Mouse (Mus musculus): Measurements from ENCODE around the gene Shank3.
A peak's percentile ranks its signal among the peaks of the same experiment; 100 is the strongest.

Shank3 gene

DNA sequence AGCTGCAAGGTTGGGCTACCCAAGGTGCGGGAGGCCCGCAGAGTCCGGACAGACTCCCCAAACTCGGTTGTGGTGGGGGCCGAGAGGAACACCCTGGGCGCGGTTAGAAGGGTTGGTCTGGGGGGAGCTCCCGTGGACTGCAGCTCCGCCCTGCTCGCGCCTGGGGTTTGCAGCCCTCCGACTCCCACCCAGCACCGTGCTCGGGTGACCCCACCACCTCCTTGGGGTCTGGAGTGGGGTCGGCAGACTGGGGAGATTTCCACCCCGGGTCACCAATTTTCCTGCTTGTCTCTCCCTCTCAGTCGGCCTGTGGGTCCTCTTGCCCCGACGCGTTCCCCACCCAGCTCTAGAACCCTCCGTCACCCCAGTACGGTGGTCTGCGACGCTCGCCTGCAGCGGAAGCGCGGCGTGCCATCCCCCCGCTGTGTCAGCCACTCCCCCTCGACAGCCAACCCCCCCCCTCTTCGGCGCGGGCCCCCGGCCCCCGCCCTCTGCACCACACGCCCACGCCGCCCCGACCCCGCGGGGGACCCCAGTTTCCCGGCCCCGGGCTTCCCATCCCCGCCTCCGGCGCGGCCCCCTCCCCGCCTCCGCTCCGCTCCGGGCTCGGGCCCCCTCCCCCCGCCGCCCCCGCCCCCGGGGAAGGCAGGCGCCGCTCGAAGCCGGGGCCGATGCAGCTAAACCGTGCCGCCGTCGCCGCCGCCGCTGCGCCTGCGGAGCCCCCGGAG is at the start of gene Shank3:
Shank3 (plus strand) TSS at position 663 of the 728 bp plus-strand sequence.
- DNase-seq (ENCODE audit: low spot score in 2 of 2): no peak

DNA sequence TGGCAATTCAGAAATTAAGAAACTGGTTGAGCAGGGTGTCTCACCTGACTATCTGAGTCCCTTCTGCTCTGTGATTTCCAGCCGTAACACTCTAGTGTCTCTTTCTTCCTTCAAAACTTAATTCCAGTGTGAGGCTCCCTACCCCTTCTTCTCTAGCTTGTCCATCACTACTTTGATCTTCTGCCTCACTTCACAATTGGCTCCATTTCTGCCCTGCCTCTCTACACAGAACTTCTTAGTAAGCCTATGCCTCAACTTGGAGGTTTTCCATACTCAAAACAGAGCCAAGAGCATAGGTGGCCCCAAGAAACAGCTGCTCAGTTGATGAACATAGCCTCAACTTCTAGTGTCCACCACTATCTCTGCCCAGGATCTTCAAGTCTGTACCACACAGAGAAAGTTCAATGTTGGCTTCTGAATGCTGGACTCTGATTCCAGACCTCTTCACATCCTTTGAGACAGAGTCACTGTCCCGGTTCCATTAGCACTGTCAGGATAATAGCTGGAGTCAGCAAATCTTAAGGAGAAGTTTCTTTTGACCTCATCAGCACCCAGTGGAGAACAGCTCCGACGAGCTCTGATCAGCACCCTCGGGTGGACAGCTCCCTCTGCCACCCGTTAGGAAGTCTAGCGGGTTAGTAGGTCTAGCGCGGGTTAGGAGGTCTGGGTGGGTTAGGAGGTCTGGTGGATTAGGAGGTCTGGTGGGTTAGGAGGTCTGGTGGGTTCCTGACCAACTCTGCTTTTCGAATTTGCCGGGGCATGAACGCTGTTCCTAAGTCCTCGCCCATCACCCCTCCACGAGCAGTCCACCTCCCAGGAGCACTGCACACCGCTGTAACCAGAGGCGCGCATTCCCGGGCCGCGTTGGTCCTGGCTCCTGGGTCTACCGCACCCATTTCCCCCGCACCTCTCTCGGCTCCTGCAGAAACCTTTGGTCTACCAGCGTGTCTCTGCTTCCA is 46.2 kb upstream of the Shank3 start:
- no peak for DNase-seq (ENCODE audit: low spot score in 2 of 2)

DNA sequence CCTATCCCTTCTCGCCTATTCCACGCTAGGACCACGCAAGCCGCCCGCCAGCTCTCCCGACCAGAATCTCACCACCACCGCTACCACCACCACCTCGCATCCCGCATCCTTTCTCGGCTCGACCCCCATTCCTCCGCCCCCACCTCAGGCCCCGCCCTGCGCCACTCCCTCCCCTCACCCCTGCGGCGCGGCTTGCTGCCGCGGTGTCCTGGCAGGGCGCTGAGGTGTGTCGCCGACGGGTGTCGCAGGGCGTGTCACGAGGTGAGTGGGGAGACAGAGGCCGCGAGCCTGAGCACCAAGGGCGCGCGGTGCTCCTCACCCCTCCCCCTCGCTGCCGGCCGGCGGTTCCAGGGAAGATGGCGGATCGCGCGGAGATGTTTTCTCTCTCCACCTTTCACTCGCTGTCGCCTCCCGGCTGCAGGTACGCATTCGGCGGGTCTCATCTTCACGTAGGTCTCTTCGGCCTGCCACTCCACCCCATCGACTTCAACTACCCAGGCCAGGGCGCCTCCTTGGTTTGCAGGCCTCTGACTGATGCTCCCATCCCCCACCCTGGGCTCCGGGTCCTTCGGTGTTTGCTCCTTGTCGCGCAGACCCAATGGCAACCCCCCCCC is 45.5 kb upstream of the Shank3 start, which contains the start of gene Mapk8ip2:
Mapk8ip2 (plus strand) TSS at position 49 of the 614 bp plus-strand sequence.
- peak; percentile 43 to 48 for DNase-seq (ENCODE audit: low spot score in 2 of 2)

DNA sequence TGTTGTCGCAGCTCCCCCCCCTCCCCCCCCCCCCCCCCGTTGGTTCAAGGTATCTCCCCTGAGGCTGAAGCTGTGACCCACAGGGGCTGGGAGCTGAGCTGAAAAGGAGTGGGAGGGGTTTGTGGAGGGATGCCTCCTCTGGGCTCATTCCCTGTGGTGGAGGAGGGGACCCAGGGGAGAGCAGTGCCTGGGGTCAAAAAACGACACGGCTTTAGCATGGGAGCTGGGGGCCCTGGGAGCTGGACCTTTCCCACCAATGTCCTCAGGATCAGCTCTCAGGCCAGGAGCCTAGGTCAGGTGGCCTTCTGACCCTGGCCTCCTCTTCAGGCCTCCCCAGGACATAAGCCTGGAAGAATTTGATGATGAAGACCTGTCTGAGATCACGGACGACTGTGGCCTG is 44.6 kb upstream of the Shank3 start:
- no peak for DNase-seq (ENCODE audit: low spot score in 2 of 2)

DNA sequence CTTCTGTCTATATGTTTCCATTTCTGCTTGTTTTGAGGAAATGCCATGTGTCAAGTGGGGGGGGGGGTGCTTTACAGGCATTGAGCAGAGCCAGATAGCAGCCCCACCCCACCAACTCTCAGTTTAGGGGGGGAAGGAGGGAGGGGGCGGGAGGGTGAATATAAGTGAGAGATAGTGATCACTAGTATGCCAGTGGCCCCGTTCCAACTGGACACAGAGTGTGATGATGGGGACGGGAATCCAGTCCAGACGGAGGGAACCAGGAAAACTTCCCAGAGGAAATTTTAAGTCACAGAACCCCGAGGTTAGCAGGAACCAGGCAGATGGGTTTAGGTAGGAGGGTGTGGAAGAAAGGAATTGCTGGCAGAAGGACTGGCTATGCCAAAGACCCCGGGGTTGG is 43.8 kb upstream of the Shank3 start:
- DNase-seq (ENCODE audit: low spot score in 2 of 2): no peak

DNA sequence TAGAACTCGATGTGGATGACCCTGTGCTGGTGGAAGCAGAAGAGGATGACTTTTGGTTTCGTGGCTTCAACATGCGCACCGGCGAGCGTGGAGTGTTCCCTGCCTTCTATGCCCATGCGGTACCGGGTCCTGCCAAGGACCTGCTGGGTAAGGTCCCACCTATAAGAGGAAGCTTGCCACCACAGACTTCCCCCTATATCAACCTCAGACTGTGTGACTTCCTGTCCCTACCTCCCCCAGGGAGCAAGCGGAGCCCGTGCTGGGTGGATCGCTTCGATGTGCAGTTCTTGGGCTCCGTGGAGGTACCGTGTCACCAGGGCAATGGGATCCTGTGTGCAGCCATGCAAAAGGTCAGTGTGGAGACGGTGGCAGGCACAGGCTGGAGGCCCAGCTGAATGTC is 40.5 kb upstream of the Shank3 start:
- DNase-seq (ENCODE audit: low spot score in 2 of 2): no peak

DNA sequence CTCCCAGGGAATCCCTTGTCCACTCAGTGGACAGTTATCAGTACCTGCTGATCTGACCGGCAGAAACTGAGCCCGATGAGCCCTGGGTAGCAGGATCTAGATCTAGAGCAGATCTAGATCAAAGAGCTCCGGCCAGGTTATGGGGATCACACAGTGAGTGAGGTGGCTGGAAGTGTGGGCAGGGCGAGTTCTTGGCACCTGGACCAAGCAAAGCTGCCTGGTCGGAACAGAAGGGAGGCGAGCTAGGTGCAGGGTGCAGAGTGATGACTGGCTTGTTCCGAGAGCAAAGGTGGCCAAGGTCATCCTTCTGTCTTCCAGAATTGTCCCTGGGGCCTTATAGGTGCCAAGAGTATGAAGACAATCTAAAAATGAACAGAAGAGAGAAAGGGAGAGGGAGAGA is 39.6 kb upstream of the Shank3 start:
- DNase-seq (ENCODE audit: low spot score in 2 of 2): no peak

DNA sequence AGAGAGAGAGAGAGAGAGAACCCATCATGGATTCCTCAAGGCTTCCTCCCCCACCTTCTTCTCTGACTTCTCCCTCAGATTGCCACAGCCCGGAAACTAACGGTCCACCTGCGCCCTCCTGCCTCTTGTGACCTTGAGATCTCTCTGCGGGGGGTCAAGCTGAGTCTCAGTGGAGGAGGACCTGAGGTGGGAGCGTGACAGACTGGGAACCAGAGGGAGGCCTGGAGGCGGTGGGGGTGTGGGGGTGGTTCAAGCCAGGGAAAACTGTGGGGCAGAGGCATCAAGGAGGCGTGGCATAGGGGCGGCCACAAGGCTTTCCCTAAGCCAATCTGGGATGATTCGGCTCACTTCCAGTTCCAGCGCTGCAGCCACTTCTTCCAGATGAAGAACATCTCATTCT is 39.1 kb upstream of the Shank3 start:
- DNase-seq (ENCODE audit: low spot score in 2 of 2): no peak

DNA sequence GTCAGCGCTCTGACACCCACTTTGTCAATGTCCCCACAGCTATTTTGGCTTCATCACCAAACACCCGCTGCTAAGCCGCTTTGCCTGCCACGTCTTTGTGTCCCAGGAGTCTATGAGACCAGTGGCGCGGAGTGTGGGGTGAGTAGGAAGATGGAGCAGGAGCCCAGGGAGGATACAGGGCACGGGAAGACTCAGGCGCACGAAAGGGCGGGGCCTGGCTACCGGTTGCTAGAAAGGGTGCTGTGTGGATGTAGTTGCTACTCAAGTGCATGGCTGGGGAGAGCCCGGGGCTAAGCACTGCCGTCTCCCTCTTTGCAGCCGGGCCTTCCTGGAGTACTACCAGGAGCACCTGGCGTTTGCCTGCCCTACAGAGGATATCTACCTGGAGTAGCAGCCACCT is 38.1 kb upstream of the Shank3 start:
- DNase-seq (ENCODE audit: low spot score in 2 of 2): no peak

DNA sequence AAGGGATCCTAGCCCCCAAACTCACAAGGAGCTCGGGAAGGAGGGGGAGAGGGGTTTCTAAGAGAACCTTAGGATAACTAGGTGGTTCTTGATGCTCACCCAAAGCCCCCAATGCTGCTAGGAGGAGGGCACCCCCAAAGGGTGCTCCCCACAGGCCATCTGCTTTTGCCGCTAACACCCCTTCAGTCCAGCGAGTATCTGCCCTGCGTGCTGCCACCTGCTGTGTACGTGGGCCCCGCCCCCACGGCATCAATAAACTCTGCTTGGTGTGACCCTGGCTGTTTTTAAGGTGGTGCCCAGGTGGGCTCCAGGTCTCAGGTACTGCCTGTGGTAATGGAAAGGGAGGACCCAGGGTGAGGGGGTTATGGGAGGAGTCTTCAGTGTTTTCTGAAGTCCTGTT is 37.2 kb upstream of the Shank3 start:
- no peak for DNase-seq (ENCODE audit: low spot score in 2 of 2)

DNA sequence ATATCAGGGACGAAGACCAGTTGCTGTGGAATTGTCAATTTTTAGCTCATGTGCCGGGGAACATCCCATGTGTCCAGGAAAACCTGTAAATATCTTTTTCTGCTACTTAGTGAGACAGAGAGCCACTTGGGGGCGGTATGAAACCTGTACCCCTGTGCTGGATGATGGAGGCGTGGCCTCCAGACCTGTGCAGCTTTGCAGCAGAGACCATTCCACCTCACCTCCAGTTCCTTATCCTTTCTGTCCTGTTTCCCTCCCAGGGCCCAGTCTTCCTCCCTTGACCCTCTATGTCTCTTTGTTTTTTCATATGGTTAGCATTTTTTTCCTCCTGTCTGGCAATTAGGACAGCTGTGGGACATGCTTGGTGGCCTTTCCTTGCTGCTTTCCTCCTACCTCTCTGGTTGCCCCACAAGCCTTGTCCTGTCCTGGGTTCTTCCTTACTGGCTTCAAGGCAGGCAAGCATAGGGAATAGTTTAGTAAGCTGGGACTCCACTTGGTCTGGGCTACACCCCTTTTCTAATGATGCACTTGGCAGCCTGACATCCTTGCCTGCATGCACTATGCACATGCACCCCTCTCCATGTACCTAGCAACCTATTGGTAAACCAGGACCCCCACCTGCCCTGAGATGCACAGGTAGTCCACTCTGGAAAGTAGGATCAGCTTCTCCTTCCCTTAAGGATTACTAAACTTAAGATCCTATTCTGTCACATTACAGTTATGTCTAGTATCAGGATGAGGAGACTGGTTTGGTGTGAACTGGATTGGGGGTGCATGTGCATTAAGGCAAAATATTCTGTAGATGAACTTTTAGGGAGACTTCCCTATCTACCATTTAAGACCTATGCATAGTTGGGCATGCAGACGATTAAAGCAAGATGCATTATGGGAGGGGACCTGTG is 35.8 kb upstream of the Shank3 start:
- no peak for DNase-seq (ENCODE audit: low spot score in 2 of 2)

DNA sequence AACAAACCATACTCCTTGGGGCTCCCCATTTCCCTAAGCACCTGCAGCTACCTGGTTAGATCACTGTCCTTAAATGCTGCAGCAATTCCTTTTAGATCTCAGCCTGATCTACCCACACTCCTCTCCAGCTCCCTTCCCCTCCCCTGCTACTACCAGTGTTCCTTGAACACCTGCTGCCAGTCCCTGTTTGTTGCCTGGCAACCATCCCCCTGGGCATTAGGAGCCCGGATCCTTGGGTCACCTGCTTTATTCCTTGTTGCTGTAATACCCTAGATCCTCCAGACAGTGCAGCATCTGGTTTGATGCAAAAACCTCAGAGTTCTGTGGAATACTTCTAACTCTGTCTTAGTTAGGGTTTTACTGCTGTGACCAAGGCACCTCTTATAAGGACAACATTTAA is 34.4 kb upstream of the Shank3 start:
- no peak for DNase-seq (ENCODE audit: low spot score in 2 of 2)

DNA sequence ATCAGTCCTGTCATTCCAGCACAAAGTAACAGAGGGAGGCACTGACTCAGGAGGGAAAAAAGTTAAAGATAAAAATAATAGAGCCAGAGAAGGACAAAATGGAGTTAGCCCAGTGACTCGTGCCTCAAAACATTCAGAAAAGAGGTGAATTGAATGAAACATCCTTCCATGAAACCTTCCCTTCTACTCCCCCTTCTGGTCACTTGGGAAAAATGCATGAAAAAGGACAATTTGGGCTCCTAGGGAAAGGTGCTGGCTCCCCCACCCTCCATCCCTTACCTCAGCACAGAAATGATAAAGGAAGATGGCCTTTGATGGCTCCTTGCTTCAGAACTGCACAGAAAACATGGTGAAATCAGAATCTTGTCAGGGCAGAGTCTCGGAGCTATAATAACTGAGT is 30.8 kb upstream of the Shank3 start:
- DNase-seq (ENCODE audit: low spot score in 2 of 2): no peak

DNA sequence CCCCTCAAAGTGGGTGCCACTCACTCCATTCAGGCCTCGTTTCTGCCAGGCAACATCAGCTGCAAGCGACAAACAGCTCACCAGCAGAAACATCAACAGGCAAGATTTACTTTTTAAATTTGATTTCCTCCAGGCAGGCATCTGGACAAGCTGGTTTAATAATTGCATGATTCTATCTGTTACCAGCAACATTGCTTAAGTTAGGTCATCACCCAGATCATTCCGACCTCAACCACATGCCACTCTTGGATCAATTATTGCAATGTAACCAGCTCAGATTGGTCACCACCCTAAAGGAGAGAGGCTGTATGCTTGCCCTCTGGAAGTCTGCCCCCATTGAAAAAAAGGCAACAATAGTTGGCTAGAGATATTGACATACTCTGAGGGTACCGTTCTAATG is 27.9 kb upstream of the Shank3 start:
- DNase-seq (ENCODE audit: low spot score in 2 of 2): no peak

DNA sequence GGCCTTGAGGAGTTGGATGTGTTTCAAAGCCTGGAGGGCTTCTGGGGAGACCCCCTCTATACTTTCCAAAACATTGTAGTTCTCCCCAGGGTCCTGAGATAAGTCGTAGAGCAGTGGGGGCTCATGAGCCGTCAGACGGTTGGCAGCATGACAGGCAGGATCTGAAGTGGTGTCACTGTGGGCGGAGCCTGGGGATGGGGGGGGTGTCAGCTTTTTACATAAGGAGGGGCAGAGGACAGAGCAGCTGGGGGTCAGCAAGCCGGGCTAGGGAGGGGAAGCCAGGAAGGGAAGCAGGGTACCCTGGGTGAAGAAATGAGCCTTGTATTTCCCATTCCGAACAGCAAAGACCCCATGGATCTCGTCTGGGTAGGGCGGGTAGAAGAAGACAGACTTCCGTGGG is 26.1 kb upstream of the Shank3 start:
- DNase-seq (ENCODE audit: low spot score in 2 of 2): no peak

DNA sequence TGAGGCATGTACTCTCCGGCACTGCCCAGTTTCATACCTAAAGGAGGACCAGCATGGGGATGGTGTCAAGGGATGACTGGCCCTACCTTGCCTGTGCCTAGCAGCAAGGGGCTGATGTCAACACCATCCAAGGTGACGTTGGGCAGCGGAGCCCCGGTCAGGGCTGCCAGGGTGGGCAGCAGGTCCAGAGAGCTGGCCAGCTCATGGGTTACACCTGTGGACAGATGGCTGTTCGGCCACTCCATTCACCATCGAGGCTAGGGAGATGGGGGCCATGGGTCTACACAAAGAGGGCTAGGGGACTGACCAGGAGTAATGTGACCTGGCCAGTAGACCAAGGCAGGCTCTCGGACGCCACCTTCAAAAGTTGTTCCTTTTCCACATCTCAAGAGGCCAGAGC is 25.5 kb upstream of the Shank3 start:
- no peak for DNase-seq (ENCODE audit: low spot score in 2 of 2)

DNA sequence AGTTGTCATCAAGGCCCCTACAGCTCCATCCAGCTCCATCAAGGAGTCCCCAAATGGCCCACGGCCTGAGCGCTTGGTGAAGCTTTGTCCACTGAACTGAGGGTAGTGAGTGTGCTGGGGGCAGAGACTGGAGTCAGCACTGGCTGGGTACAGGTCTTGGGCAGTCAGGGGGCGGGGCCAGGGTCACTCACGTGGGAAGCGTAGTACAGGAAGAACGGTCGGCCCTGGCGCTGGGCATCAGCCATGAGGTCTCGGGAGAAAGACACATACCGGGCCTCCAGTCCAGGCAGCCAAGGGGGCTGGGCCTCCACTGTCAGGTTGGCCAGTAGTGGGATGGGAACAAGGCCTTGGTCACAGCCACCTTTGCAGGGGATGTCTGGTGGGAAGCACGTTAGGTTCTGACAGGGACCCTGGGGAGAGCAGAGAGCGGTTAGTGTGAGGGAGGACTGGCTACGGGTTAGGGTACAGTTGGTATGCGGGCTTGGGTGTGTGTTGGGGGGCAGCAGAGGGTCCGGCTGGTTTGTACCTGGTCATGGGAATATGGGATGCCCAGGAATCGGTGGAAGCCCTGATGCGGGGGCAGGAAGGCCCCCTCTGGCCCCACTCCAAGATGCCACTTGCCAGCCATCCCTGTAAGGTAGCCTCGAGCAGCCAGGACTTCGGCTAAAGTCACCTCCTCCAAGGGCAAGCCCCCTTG is 24.7 kb upstream of the Shank3 start:
- no peak for DNase-seq (ENCODE audit: low spot score in 2 of 2)

DNA sequence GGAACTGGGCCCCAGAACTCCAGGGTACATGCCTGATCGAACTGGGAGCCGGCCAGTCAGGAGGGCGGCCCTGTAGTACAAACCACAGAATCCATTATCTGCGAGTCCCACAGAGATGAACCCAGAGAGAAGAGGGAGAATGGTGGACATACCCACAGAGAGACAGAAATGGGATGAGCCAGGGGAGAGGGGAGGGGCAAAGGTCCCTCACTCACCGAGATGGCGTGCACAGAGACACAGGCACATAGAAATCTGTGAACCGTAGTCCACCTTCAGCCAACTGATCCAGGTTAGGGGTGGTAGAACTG is 24.2 kb upstream of the Shank3 start:
- DNase-seq (ENCODE audit: low spot score in 2 of 2): no peak

DNA sequence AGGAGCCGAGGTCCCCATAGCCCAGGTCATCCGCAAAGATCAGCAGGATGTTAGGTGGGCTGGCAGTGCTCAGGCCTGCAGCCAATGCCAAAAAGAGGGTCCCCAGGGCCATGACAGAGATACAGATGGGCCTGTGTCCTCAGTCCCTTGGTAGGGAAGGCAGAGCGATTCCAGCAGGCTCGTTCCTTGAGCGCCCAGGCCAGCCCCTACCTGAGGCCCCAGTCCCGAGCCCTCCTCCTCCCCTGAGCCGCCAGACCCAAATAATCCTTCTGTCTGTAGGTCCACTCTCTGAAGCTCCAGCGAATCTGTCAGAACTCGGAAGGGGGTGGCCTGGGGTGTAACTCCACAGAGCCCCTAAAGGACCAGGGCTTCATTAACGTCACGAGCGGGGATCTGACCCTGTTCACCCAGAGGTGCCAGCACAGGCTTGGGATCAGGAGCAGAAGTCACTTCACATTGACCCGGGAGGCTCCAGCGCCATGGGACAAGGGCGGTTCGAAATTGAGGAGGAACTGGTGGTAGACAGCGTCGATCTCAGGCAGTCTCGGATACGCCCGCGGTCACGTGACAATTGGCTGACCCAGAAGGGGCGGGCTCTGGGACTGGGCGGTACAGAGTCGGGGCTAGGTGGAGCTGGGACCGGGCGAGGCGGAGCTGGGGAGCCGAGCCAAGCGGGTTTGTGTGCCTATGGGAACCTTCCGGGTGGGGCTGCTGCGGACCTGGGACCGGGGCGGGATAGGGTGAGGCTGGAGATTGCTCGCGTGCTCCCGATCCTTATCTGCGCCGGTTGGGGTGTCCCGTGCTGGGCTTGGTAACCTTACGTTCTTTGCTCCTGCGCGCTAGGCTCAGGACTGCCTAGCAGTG is 23.6 kb upstream of the Shank3 start:
- peak; percentile 88 to 89 for DNase-seq (ENCODE audit: low spot score in 2 of 2)

DNA sequence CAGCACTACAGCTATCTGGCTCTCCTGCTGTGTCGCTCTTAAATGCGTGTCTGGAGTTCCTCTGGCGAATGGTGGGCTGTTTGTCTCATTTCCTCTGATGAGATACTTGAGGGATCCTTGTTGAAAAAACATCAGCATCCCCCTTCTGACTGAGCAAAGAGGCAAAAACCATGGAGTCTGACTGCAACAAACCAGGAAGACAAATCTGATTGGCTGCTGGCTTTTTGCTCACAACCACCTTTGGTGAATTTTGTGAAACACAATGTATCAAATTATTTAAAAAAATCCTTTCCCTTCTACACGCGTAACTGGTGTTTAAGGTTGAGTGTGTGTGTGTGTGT is 23.0 kb upstream of the Shank3 start:
- DNase-seq (ENCODE audit: low spot score in 2 of 2): no peak

Measured in frontal cortex, postnatal 14 days (tissue).